Mouse (Mus musculus) small intestine, adult 2 months (tissue): ENCODE results near the gene Zfp704.

Experiments
- CTCF ChIP-seq: fragments of 200-500 bp; IDR thresholded peaks from 2 replicates; pipeline ENCODE4 v1.5.1; 2012; ENCODE audit warnings: low read depth, mild to moderate bottlenecking, control low read depth, inconsistent platforms, low read length, moderate library complexity, mixed read lengths; ENCODE audit not compliant: insufficient replicate concordance, insufficient read length; ENCODE audit errors: extremely low read depth
- POLR2A ChIP-seq: fragments of 200-500 bp; IDR thresholded peaks from 2 replicates; pipeline ENCODE4 v1.6.1; 2012; ENCODE audit warnings: low read depth, mild to moderate bottlenecking, control low read depth, inconsistent platforms, low read length, moderate library complexity

DNA sequence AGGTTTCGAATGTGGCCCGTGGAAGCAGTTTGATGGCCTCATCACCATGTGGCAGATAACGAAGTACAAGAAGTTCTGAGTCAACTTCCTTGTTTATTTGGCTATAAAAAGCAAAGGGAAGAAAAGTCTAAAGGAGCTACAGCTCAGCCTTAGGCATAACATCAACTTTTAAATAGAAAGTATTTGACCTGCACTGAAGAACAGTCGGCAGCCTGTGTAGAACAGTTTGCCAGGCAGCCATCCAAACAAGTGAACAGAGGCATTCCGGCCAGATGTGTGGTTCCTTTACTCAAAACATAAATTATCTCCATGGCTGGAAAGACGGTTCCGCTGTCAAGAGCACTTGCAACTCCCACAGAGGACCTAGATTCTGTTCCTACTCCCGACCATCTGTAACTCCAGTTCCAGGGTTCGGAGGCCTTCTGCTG, 202.8 kb downstream of the Zfp704 start:
- TF ChIP-seq POLR2A (no peak), CTCF (no peak)
